Mouse (Mus musculus) c-Kit-positive CD71-positive TER-119-positive erythroid progenitor cells, embryonic 14.5 days (primary cell): ENCODE results near the gene Kiss1.
A peak's percentile ranks its signal among the peaks of the same experiment; 100 is the strongest.

Experiments
- DNase-seq: peaks from one replicate; pipeline ENCODE4 v3.0.0-alpha.2; 2013; ENCODE audit warnings: low spot score

Kiss1 gene

GRCm38 (mm10) chr1:133363276-133364021 is 41.8 kb downstream of the Kiss1 start, which contains the start of gene Etnk2:
Etnk2 (plus strand) TSS chr1:133363572.
- peak; percentile 29 for DNase-seq

GRCm38 (mm10) chr1:133364022-133364630 is 42.5 kb downstream of the Kiss1 start:
- DNase-seq: no peak

- DNase-seq: no peak
Measured at GRCm38 (mm10) chr1:133364890-133365289, 43.2 kb downstream of the Kiss1 start.

GRCm38 (mm10) chr1:133366951-133367605 is 45.4 kb downstream of the Kiss1 start:
- DNase-seq: no peak

- DNase-seq: no peak
Measured at GRCm38 (mm10) chr1:133367606-133368488, 46.2 kb downstream of the Kiss1 start.

GRCm38 (mm10) chr1:133368644-133369043 is 47.0 kb downstream of the Kiss1 start:
- no peak for DNase-seq

GRCm38 (mm10) chr1:133370352-133370751 is 48.7 kb downstream of the Kiss1 start:
- no peak for DNase-seq

GRCm38 (mm10) chr1:133371431-133371830 is 49.8 kb downstream of the Kiss1 start:
- DNase-seq: no peak

GRCm38 (mm10) chr1:133372113-133372512 is 50.4 kb downstream of the Kiss1 start:
- no peak for DNase-seq

- no peak for DNase-seq
Measured at GRCm38 (mm10) chr1:133375696-133376346, 54.1 kb downstream of the Kiss1 start.

GRCm38 (mm10) chr1:133377547-133377946 is 55.9 kb downstream of the Kiss1 start:
- no peak for DNase-seq
